Mouse (Mus musculus) intestine, embryonic 16.5 days (tissue): Measurements from ENCODE around the gene Entpd2. TPM values are rescaled to one million over a fixed set of nuclear protein-coding genes. Genes with fewer than 3 reads are reported as not detected.

Source experiments
- ATAC-seq: fragments of 200-750 bp; cut with Nextera tagmentation; 2 replicates; pipeline ENCODE4 v1.8.0; 2017; ENCODE audit warnings: moderate TSS enrichment, moderate library complexity
- H3K27ac ChIP-seq: fragments of 300-500 bp; sonication (generic); 2 replicates; pipeline ENCODE4 v1.5.1; 2014; ENCODE audit warnings: mild to moderate bottlenecking, low read length
- H3K27me3 ChIP-seq: fragments of 300-500 bp; sonication (generic); replicated peaks from 2 replicates; pipeline ENCODE4 v1.6.1; 2014; ENCODE audit warnings: low read length, control low read depth, mixed read lengths; ENCODE audit not compliant: control insufficient read depth, insufficient read depth
- H3K36me3 ChIP-seq: fragments of 300-500 bp; sonication (generic); 2 replicates; pipeline ENCODE4 v1.6.1; 2014; ENCODE audit warnings: low read length, control low read depth; ENCODE audit not compliant: control insufficient read depth, insufficient read depth
- H3K4me1 ChIP-seq: fragments of 300-500 bp; sonication (generic); 2 replicates; pipeline ENCODE4 v1.6.1; 2014; ENCODE audit warnings: low read length, control low read depth, mixed read lengths; ENCODE audit not compliant: control insufficient read depth, insufficient read depth
- H3K4me2 ChIP-seq: fragments of 300-500 bp; sonication (generic); 2 replicates; pipeline ENCODE4 v1.6.1; 2014; ENCODE audit warnings: low read depth, low read length, control low read depth
- H3K4me3 ChIP-seq: fragments of 300-500 bp; sonication (generic); 2 replicates; pipeline ENCODE4 v1.5.1; 2014; ENCODE audit warnings: mild to moderate bottlenecking, low read length
- H3K9ac ChIP-seq: fragments of 300-500 bp; sonication (generic); 2 replicates; pipeline ENCODE4 v1.6.1; 2014; ENCODE audit warnings: low read depth, low read length
- H3K9me3 ChIP-seq: fragments of 300-500 bp; sonication (generic); 2 replicates; pipeline ENCODE4 v1.6.1; 2016; ENCODE audit warnings: low read length, control low read depth; ENCODE audit not compliant: control insufficient read depth
- WGBS: fragments of 180-500 bp; shearing (Covaris S2); extraction: QIAGEN DNeasy Blood & Tissue Kit; methylation state at CpG from one replicate; pipeline ENCODE4 v1.1.7; 2014; 5-methylcytosine and 5-hydroxymethylcytosine counted together
- polyA plus RNA-seq: library from polyadenylated mRNA; unstranded; fragments of >200 nt; fragmentation: Nextera tagmentation; extraction: Ambion mirVana; gene quantifications from 2 replicates; pipeline ENCODE4 v1.2.1, GENCODE M21; 2015

Gene Entpd2
- 23.7 and 27.4 TPM in 2 replicates for polyA plus RNA-seq

DNA sequence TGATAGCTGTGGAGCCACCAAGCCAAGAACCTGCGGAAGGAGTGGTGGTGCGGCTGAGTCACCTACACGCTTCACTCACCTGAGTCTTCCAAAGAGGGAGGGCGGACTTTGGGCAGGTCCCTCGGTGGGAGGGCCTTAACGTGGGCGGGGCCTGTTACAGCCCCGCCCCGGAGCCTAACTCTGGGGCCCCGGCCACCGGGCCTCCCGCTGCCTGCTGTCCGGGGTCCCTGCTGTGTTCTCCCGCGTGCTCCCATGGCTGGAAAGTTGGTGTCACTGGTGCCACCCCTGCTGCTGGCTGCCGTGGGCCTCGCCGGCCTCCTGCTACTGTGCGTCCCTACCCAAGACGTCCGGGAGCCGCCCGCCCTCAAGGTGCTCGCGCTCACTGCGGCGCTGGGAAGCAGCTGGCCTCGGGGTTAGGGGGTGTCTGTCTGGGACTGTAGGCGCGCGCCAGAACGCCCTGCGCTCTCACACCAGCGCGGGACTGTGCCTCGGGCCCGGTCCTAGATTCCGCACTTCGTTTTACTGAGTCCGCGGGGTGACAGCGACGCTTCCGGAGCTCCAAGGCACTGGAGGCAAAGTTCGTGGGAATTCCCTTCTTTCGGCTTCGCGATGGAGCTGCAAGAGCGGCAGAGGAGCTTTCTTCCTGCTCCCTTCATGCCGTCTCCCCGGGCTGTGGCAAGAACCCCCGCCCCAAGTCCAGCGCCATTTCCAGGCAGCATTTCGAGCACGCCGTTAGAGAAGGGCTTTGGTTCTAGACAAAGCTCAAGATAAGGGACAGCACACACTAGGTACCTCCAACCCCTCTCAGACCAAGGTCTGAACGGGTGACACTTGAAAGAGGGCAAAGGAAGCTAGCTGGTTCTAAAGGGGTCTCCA, at the start of gene Entpd2:
Gene Entpd2 (plus strand): TSS at position 154 of the 876 bp plus-strand sequence.
- Histone ChIP-seq H3K9me3 (no peaks in the 10 kb centered on the region), H3K4me3 (peak within 1 kb of the TSS; percentile 64), H3K4me2 (peak within 1 kb of the TSS; percentile 88), H3K36me3 (no peaks in the 10 kb centered on the region), H3K9ac (peak within 1 kb of the TSS; percentile 73), H3K27me3 (peaks cover 26% of the 10 kb centered on the region; the same call in 1 of the 2 replicates), H3K4me1 (peaks cover 25% of the 10 kb centered on the region), H3K27ac (peak within 1 kb of the TSS; percentile 69)
- ATAC-seq: peak; percentile 90
- 1% methylated on average over 57 of the region's 57 CpGs for WGBS

DNA sequence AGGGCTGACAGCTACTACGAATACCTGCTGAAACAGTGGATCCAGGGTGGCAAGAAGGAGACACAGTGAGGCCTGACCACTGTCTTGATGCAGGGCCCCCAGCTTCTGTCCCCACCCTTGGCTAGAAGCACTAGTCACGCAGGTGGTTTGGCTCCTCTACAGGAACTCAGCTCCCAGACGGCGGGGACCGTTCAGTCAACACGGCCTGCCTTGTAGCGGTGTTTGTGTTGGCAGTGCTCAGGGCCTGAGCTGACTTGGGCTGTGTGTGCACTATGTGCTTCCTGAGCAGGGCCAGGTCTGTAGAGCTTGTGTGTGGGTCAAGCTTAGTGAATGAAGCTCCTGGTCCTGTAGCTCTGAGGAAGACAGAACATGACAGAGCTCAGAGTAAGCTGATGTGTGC, 47.5 kb upstream of the Entpd2 start:
- 93% methylated on average over 7 of the region's 7 CpGs for WGBS
- no peak overlapping the region for H3K4me3 ChIP-seq
- H3K9me3 ChIP-seq: no peaks in the 10 kb centered on the region
- H3K36me3 ChIP-seq: peaks cover 49% of the 10 kb centered on the region
- no peak overlapping the region for H3K27ac ChIP-seq
- H3K9ac ChIP-seq: no peak overlapping the region
- H3K4me1 ChIP-seq: no peaks in the 10 kb centered on the region
- no peak for ATAC-seq
- H3K27me3 ChIP-seq: no peaks in the 10 kb centered on the region
- no peak overlapping the region for H3K4me2 ChIP-seq

- Histone ChIP-seq H3K9ac (no peak overlapping the region), H3K27ac (no peak overlapping the region), H3K4me1 (no peaks in the 10 kb centered on the region), H3K9me3 (no peaks in the 10 kb centered on the region), H3K4me3 (no peak overlapping the region), H3K27me3 (no peaks in the 10 kb centered on the region), H3K36me3 (peaks cover 40% of the 10 kb centered on the region), H3K4me2 (no peak overlapping the region)
- 93% methylated on average over 4 of the region's 4 CpGs for WGBS
- no peak for ATAC-seq
These were observed 46.2 kb upstream of the Entpd2 start for GRCm38 (mm10) chr2:25349499-25349898.

GRCm38 (mm10) chr2:25350701-25351100, 45.0 kb upstream of the Entpd2 start:
- no peak overlapping the region for H3K27ac ChIP-seq
- H3K4me1 ChIP-seq: peaks cover 6% of the 10 kb centered on the region
- H3K27me3 ChIP-seq: no peaks in the 10 kb centered on the region
- peaks cover 31% of the 10 kb centered on the region for H3K36me3 ChIP-seq
- H3K9ac ChIP-seq: no peak overlapping the region
- WGBS: 94% methylated on average over 3 of the region's 3 CpGs
- no peak overlapping the region for H3K4me2 ChIP-seq
- H3K4me3 ChIP-seq: no peak overlapping the region
- no peak for ATAC-seq
- H3K9me3 ChIP-seq: no peaks in the 10 kb centered on the region

- Histone ChIP-seq H3K4me3 (no peak overlapping the region), H3K9ac (peak overlapping the region; percentile 16; the same call in 1 of the 2 replicates), H3K4me1 (peaks cover 17% of the 10 kb centered on the region), H3K9me3 (no peaks in the 10 kb centered on the region), H3K4me2 (no peak overlapping the region), H3K27ac (no peak overlapping the region), H3K27me3 (no peaks in the 10 kb centered on the region), H3K36me3 (peaks cover 18% of the 10 kb centered on the region)
- 85% methylated on average over 6 of the region's 6 CpGs for WGBS
- no peak for ATAC-seq
These were observed 41.5 kb upstream of the Entpd2 start for GRCm38 (mm10) chr2:25354211-25354610.

DNA sequence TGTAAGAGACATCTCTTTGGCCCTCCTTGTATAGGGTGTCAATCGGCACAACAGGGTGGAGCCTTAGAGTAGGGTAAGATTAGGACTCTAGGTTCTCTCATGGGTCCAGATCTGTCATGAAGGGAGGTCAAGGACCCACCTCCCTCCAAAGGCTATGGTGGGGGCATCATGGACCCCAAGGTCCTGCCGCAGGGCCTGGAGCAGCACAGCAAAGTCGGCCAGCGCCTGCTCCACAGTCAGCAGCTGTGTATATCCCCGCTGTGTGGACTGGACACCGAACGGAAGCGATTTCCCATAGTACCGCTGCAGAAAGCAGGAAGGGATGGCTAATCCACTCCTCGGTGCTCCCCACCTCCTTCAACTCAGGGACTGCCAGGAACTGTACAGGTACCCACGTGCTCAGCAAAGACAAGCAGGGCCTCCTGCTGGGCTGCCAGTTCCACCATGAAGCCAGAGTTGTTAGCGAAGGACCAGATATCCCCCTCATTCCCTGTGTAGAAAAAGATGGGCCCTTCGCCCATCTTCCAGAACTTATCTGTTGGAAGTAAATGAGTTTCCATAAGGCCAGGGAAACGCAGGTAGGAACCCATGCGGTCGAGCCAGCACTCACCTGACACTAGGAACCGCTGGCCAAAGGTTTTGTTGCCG, 40.1 kb upstream of the Entpd2 start:
- Histone ChIP-seq H3K27me3 (no peaks in the 10 kb centered on the region), H3K36me3 (peaks cover 8% of the 10 kb centered on the region; the same call in 1 of the 2 replicates), H3K4me1 (peaks cover 17% of the 10 kb centered on the region), H3K9me3 (no peaks in the 10 kb centered on the region), H3K4me3 (peak overlapping the region; percentile 64), H3K9ac (peak overlapping the region; percentile 73), H3K27ac (no peak overlapping the region), H3K4me2 (peak overlapping the region; percentile 91)
- WGBS: 34% methylated on average over 18 of the region's 18 CpGs
- peak; percentile 18; the same call in 1 of the 2 replicates for ATAC-seq

- Histone ChIP-seq H3K4me3 (peak within 1 kb of the TSS; percentile 64), H3K36me3 (0 out of 2 replicates have a peak, but pooled peaks cover 4% of the 10 kb centered on the region), H3K27me3 (no peaks in the 10 kb centered on the region), H3K4me1 (peaks cover 17% of the 10 kb centered on the region), H3K4me2 (peak within 1 kb of the TSS; percentile 91), H3K9me3 (no peaks in the 10 kb centered on the region), H3K9ac (peak within 1 kb of the TSS; percentile 73), H3K27ac (peak within 1 kb of the TSS; percentile 23; the same call in 1 of the 2 replicates)
- peak; percentile 77 for ATAC-seq
- WGBS: 3% methylated on average over 13 of the region's 13 CpGs
These were observed 39.2 kb upstream of the Entpd2 start, which contains the start of gene Dpp7 for GRCm38 (mm10) chr2:25356208-25357079. Gene Dpp7 (minus strand): TSS chr2:25356359.

DNA sequence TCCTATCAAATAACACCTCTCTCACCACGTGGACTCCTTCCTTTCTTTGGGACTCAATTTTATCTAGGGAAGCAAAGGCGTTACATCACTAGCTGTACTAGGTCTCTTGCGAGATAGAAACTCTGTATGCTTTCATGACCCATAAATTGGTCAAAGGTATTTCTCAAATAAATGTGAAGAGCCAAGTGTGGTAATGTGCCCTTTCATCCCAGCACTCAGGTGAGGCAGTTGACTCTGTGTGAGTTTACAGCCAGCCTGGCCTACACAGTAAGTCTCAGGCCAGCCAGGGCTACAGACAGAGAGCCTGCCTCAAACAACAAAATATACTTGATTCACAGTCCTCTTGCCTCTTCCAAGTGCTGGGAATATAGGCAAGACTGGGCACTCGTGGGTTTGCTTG, 35.8 kb upstream of the Entpd2 start:
- no peak for ATAC-seq
- Histone ChIP-seq H3K4me3 (no peak overlapping the region), H3K4me1 (peaks cover 24% of the 10 kb centered on the region), H3K9ac (no peak overlapping the region), H3K4me2 (no peak overlapping the region), H3K27ac (no peak overlapping the region), H3K36me3 (0 out of 2 replicates have a peak, but pooled peaks cover 6% of the 10 kb centered on the region), H3K27me3 (no peaks in the 10 kb centered on the region), H3K9me3 (no peaks in the 10 kb centered on the region)
- WGBS: 75% methylated on average over 4 of the region's 4 CpGs
